Mouse (Mus musculus) CD8-positive naive resting alpha-beta T cell, adult 2 months (primary cell): ENCODE results near the gene Slc31a2.
"Not testable (repeated sequence)": the region's sequence is repeated elsewhere in the genome, so short reads cannot be mapped to it uniquely, and the experiment has no call there.

ENCODE experiments used
- DNase-seq, 2 experiments: peaks; one replicate each; pipeline ENCODE4 v3.0.0; 2022; ENCODE audit warnings: low read depth in 2 of 2, low spot score in 2 of 2

The Slc31a2 gene

DNA sequence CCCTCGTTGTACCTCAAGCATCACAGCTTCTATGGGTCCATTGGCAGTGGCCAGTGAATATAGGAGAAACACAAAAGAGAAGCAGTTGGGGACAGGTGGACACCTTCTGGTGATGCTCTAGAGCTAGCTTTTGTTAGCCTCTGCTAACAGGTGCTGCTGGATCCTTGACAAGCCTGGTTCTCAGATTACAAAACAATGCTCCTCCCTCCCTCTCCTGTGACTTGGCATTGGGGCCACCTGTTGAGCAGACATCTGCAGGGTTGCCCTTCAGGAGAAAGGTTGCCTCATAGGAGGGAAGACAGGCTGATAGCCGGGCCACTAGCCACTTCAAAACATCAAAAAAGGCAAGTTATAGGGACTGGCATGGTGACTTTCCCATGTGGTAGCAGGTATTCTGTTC lies at the start of gene Slc31a2:
Gene Slc31a2, plus strand, starts transcription at position 287 of the 400 bp plus-strand sequence.
- no peak for DNase-seq

DNA sequence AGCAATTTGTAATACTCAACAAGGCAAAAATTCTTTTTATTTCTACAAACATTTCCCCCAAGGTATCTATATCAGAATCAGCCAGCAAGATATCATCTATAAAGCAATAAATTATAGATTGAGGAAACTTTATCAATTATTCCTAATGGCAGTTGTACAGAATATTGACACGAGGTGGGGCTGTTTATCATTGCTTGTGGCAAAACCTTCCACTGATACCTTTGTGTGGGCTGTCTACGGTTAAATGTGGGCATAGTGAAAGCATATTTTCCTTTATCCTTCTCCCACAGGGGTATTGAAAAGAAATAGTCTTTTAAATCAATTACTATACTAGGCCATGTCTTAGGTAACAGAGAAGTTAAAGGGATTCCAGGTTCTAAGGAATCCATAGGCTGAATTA lies 48.9 kb upstream of the Slc31a2 start:
- DNase-seq: no peak

DNA sequence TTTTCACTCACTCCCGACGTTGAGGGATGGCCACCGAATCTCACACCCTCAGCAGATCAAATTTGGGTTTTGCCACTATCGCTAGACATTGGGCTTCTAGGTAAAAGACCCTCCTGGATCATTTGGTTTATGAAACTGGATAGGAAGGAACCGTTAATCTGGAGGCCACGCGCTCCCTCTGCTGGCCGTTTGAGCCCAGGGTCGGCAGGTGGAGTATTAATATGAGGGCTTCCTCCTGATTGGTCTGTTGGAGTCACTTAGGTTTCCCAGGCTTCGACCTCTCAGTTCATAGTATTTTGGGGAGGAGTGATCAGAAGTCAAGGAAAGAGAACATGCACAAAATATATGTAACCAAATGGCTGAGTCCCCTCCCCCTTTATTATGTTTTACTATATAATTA lies 34.0 kb upstream of the Slc31a2 start:
- no peak for DNase-seq

DNA sequence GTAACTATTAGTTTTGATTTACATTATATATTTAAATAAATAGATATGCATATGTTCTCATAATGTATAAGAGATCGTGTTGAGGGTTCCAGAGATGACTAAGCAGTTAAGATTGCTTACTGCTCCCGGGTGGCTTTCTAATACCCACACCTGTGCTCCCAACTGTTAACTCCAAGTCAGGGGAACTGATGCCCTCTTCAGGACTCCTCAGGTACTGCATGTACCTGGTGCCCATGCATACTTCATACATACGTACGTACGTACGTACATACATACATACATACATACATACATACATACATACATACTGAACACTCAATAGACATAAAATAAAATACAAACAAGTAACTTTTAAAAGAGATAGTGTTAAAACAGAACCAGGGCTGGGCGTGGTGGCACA lies 32.9 kb upstream of the Slc31a2 start:
- no peak for DNase-seq

DNA sequence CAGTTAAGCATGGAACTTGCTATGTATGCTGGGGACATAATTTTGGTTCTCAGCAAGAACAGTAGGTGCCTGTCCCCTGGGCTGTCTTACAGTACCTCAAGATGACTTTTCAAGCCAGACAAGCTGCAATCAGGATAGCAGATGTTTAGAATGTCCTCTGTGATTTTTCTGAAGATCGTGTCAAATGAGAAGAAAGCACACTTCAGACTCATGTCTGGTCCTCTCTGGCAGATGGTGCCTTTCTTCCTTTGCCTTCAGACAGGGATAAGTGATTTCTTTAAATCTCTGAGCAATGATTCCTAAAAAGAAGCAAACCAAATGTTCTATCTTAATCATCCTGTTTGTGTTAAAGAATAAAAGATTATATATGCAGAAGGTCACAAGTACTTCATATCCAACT lies 32.2 kb upstream of the Slc31a2 start:
- DNase-seq: no peak

DNA sequence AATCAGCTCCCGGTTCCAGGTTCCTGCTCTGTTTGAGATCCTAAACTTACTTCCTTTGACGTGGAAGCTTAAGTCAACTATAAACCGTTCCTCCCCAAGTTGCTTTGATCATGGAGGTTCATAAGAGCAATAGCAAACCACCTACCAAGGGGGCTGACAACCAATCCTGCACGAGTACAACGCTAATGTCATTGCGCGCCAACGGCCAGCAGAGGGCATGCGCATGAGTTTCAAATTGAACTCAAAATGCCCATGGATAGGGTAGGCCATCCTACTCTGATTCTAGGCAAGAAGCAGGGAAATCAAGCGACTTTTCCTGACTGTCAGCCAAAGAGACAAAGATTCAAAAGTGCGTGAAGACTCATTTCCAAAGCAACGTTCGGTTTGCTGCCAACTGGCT lies 31.6 kb upstream of the Slc31a2 start, which contains the start of gene Zfp37:
Gene Zfp37, minus strand, starts transcription at position 279 of the 400 bp plus-strand sequence.
- DNase-seq: no peak

DNA sequence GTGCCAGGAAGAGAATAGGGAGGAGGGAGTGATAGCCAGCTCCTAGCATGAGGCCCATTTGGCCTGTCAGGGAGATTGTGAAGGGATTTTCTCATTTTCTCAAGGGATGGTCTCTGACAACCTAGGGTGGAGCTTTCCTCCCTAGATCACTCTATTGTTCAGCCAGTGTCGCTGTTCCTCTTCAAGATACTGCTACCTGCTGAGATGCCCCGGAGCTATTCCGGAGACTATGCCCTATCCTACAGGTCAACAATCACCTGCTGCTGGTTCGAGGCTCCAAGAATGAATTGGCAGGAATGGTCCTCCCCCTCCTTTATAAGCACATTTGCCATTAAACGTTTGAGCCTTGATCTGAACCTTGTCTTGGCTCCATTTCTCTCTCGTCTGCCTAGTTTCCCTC lies 21.8 kb upstream of the Slc31a2 start:
- no peak for DNase-seq

DNA sequence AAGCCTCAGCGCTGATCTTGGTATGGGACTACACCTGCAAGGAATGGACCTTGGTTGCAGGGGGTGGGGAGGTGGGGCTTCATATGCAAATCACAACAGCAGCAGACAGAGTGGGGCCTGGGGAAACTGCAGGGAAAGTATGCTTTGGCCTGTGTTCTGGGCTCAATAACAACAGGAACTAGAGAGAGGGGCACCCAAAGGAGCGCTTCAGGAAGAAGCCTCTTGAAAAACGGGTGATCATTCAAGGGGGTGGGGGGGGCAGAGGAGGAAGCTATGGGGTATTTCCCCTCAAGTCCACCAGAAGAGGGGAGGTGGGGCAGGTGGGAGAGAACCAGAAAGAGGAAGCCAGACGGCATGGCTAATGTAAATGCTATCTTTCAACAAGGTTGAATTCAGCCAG lies 14.0 kb upstream of the Slc31a2 start:
- DNase-seq: no peak

DNA sequence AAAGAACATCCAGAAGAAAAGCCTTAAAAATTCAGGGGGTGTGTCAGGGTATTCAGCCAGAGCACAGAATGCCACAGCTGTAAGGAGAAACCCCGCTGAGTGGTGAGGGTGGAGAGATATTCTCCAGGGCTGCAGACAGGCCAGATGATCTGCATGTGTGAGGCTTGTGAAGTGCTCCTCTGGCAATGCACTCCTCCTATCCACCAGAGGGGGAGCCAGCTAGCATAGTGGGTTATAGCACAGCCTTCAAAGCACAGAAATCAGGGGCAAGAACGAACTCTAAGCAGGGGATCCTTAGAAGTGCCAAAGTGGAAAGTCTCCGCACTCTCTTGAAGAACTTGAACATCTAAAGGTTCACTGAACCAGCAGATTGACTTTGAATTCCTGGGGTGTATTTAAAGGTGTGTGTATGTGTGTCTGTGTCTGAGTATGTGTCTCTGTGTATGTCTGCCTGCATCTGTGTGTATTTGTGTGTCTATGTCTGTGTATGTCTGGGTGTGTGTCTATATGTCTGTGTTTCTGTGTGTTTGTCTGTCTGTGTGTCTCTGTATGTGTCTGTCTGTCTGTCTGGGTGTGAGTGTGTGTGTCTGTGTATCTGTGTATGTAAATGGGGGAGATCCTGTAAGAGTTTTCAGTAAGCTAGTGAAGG lies 11.3 kb upstream of the Slc31a2 start:
- DNase-seq: no peak

DNA sequence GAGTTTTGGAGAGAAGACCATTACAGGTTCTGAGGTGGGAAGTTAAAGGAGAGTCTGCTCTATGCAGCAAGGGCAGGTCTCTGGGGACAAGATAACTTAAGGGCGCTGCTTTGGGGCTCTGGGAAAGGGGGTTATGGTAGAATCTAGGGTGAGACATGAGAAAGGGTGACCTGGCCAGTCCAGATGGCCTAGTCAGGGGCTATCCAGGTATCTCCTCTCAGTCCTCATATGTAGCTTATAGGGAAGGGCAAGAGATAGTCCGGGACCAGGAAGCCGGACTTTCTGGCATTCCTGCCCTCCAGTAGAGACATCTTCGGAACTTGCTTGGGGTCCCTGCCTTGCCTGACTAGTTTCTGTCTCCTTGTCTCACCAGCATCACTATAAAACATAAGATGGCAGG lies 10.6 kb upstream of the Slc31a2 start:
- no peak for DNase-seq

DNA sequence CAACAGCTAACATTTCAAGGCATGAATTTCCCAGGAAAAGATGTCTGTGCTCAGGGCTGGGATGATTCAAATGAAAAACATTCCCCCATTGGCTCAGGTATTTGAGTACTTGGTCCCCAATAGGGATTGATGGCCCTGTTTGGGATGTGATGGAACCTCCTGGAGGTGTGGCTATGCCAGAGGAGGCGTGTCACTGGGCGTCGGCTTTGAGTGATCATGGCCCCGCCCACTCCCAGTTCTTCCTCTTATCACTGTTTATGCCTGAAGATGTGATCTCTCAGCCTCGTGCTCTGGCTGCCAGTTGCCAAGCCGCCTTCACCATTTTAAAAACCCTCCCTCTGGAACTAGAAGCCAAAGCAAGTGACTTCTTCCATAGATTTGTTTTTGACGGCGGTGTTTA lies 7.8 kb upstream of the Slc31a2 start:
- no peak for DNase-seq

DNA sequence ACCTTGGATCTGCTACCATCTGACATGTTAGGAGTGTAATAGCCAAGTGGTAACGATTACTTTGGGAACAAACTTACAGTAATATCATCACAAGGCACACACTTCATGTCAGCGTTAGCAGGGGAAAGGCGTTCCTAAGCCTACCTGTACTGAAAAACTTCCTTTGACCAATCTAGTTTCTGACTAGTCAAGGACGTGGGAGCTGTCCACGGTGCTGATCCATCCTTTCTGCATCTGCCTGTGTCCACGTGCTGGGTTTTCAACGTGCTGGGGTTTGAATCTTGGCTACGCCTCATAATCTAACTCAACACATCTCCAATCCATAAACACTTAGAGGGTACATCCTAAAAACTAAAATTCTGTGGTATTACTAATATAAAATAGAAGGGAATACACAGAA lies 5.4 kb upstream of the Slc31a2 start:
- DNase-seq: no peak

DNA sequence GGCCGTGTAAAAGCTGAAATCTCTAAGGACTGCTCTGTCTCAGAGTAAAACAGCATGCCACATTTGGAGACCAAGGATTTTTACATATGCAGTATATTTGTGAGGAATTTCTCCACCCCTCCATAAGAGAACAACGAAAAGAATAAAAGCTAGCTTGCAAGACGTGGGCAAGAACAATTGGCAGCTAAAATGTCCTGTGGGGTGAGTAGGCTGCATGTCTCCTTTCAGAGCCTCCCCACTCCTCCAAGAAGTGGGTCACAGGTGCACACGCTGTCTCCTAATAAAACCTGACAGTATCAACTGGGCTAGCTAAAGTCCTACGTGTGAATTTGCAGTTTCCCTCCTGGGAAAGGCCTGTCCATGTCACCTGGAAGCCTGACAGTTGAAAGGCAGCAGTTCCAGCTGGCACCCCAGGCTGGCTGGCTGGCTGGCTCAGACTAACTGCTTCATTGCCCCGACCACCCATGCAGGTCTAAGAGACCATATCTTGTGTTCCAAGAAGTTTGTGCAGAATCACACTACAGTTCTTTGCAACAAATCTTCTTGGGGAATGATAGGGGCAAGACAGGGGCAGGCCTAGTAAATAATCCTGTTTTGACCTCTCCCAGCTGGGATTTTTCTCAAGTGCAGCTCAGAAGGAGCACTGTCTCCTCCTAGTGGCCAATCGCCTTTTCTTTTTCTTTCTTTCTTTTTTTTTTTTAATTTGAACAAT lies 927 bp downstream of the Slc31a2 start:
- no peak for DNase-seq

DNA sequence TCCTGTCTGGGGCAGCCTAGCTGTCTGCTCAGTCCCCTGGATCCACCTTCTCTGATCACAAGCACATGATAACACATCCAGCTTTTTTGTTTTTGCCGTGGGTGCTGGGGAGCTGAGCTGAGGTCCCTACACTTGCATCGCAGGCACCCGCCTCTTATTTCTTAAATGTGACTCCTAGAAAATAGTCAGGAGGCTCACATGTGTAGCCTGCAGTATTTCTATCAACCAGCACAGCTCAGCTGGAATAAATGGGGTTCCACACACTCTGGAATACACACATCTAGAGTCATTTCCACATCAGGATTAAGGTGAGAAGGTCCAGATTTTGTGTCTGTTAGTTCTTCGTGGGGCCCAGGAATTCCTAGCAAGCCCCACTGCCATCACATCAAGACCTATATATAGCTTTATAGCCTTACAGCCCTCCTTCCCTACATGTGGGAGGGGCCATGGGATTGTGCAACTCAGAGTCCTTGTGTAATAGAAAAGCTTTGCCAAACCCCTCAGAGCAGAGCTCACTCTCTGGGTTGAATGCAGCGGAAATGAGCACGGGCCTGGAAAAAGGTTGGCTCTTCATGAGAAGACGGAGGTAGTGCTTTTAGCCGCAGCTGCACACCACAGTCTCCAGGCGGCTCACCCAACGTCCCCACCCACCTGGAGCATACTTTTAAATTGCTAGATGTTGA lies 2.9 kb downstream of the Slc31a2 start:
- DNase-seq: no peak

DNA sequence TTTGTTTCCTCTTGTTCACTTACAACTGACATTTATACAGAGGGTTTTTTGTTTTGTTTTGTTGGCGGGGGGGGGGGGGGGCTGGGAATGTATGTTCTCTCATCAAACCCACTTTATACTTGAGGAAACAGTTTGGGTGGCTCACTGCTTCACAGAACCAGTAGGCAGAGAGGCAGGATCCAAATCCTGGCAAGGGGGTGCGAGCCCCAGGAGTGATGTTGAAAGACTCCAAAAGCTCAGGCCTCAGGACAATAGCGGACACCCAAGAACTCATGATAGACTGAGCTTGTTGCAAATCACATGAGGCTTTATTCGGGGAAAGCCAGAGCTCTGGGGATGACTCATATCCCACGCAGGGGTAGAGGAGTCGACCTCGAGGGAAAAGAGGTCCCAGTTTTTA lies 3.7 kb downstream of the Slc31a2 start:
- not testable (repeated sequence) for DNase-seq

DNA sequence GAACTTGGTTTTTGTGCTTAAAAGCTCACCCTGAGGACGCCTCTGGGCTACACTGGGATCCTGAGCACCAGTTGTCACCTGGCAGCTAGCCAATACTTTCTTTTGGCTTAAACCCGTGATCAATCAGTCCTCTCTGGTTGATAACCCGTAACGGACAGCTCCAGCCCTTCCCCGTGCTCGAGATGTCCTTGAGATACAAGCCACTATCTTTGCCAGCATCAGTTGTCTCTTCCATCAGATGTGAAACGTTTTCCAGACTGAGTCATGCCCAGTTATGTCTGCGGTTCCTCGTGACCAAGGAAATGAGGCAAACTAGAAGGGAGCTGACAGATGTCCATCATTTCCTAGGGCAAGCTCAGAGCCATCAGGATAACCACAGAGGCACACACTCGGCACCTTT lies 4.7 kb downstream of the Slc31a2 start:
- DNase-seq: no peak

DNA sequence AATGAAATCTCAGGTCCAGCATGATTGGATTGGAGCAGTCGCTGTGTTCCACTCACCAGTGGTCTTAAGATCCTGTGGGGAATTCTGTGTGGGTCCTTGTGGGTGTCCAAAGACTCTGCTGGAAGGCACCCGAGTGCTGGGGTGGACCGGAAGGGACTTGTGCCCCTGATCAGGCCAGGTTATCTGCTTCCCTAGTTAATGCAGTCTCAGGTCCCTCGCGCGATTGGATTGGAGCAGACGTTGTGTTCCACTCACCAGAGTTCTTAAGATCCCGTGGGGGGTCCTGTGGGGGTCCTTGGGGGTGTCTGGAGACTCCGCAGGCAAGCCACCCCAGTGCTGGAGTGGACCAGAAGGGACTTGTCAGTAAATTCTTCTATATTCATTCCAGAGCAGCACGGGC lies 10.3 kb downstream of the Slc31a2 start:
- DNase-seq: no peak

DNA sequence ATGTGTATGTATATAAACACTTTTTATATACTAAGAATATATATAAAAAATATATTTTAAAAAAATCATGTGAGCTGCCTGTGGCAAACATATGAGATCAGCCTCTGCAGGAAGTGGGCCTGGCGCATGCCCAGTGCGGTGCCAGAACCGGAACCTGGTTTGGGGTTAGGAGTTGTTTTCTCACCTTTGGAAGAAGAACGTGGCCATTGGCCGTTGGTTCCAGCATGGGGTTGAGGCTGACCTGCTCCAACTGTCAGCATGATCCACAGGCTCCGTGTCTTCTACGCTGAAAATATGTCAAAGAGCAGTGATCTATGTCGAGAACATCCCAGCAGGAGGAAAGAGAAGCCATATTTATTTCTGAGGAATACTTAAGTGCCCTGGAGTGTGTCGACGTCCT lies 11.6 kb downstream of the Slc31a2 start:
- DNase-seq: no peak

DNA sequence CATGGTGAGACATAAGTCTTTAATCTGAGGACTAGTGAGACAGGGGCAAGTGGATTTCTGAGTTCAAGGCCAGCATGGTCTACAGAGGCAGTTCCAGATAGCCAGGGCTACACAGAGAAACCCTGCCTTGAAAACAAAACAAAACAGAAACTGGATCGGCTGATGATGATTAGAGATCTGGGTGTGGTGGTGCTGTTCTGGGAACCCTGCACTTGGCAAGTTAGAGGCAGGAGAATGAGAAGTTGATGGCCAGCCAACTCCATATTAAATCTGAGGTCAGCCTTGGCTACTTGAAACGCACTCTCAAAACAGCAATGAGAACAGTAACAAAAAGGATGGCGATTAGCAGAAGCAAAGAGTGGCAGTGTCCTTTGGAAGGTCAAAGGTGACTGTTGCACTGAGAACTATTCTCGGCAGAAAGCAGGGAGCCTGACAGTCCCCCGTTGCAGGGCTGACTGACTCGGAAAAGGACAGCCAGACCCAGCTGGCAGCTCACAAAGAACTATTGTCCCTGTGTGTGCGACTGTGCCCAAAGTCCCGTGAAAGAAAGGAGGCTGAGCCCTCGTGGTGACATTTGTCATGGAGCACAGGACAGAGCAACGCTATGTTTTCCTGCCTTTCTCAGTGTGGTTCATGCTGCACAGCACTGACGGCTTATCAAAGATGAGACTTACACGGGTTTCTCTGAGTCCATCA lies 12.6 kb downstream of the Slc31a2 start:
- no peak for DNase-seq

DNA sequence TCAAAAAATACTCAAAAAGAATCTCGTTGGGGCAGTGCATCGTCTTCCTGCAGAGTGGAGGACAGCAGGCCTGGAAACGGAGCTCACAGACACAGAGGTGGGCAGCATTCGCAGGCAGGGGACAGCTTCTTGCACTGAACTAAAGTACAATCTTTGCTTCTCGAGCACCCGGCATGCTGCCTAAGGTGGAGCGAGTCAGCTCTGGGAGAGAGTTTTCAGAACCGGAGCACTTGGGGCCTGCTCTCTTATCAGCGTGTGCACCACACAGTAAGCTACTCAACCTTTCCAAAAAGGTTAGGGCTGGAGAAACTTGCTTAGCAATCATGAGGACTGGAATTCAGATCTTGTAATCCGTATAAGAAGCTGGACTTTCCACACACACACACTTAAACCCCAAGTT lies 14.3 kb downstream of the Slc31a2 start:
- DNase-seq: no peak

DNA sequence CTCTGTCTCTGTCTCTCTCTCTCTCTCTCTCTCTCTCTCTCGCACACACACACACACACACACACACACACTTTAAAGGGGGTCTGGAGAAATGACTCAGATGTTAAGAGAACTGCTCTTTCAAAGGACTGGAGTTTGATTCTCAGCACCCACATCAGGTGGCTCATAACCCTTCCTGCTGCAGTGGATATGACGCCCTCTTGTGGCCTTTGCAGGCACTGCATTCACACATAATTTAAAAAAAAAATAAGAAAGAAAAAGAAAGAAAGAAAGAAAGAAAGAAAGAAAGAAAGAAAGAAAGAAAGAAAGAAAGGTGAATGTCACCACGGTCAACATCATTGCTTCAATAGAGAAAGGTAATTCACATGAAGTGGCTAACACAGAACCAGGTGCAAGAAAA lies 14.9 kb downstream of the Slc31a2 start:
- no peak for DNase-seq

DNA sequence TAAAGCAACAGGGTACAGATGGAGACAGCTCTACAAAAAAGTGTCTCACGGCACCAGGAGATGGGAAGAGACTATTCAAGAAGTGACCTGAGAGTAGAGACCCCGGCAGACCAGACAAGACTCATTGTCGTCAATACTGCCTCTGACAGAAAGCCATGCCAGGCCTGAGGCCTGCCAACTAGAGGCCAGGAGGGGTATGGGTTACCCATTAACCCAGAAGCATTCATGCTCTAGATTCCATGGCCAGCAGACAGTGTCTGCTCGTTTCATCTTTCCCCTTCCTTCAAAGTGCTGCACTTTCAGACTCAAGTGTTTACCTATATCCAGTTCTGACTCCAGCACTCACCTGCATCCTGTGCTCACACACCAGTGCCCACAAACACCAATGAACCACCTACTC lies 15.7 kb downstream of the Slc31a2 start:
- DNase-seq: no peak
